In the genomic region with DNA sequence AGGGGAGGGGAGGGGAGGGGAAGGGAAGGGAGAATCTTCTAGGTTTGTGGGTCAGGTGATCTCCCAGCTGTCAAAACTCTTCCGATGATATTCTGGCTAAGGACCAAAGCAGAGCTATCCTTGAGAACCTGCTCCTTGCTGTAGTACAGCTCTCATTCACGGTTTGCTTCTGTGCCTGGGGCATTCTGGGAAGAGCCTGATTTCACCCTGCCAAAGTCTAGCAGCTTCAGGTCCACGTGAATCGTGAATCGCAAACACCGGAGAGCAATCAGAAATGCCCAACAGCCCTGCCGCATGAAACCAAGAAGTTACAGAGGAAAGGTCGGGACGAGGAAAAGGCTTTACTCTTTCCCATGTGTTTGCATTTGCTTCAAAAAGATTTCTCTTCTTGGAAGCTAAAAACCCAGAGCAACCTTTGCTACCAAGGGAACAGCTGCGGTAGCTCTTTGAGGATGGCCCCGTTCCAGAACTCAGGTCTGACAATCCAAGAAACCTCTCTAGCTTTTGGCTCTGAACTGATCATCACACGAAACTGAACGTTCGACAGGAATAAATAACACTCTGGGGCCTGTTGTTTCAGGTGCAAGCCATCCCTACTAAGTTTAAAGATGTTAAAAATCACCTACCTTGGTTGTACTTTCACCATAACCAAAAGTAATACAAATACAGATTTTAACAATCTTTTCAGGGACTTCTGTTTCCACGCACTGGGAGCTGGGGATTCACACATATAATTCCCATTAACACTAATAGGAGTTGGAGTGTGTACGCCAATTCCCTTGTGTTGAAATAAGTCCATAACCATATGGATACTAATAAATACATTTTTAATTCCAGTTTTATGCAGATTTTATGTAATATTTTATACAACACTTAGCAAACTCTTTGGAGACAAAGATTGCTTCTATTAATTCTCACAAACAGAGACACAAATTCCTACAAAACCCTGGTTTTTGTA, we compare ENCODE assay signal across 10 mouse cellular contexts.
DNase-seq lines count a peak whose midpoint lies in the region; ATAC-seq and TF ChIP-seq lines count a peak whose summit lies in the region.
"Had no signal": no experiment of that assay in that cellular context is flagged by ENCODE, and none has a peak within 500 bp of the region (broad histone marks: within the 10 kb centered on the region; RNA-seq: fewer than 3 reads in every experiment).

No protein-coding gene starts in this region.

- no peak overlapping the region for H3K27ac ChIP-seq in heart, embryonic 10.5 days
- H3K27ac ChIP-seq in liver, adult 2 months (replicated peaks; ENCODE audit: insufficient read depth, low read depth, low read length) = no peak overlapping the region

- WGBS in heart, embryonic 10.5 days = 78% methylated on average over 16 of the region's 16 CpGs
- WGBS in liver, adult 2 months = 56% methylated on average over 16 of the region's 16 CpGs

- no peak overlapping the region for H3K4me3 ChIP-seq in heart, embryonic 10.5 days
- H3K4me3 ChIP-seq in liver, adult 2 months (ENCODE audit: insufficient read depth, low read depth, low read length) = no peak overlapping the region

- ATAC-seq in inflammation-experienced regulatory T-cells, adult 6 months = no peak
- ATAC-seq in megakaryocyte progenitor cell, adult 5-6 weeks (replicated peaks; ENCODE audit: poor library complexity) = no peak
- ATAC-seq: CD4-positive, CD25-positive, alpha-beta regulatory T cell, adult 4 months had no signal

- no peaks in the 10 kb centered on the region for H3K27me3 ChIP-seq in heart, embryonic 10.5 days (ENCODE audit: insufficient read depth, poor library complexity, severe bottlenecking)
- H3K27me3 ChIP-seq in liver, adult 2 months (ENCODE audit: control insufficient read depth, insufficient read depth, low read length) = no peaks in the 10 kb centered on the region

- no peaks in the 10 kb centered on the region for H3K36me3 ChIP-seq in heart, embryonic 10.5 days
- no peaks in the 10 kb centered on the region for H3K36me3 ChIP-seq in liver, adult 2 months (ENCODE audit: control insufficient read depth, insufficient read depth, low read length)

- no peak for TF ChIP-seq CTCF in liver, adult 2 months (IDR thresholded peaks at IDR 0.05; ENCODE audit: low read depth, low read length)

- H3K9ac ChIP-seq in liver, adult 2 months (ENCODE audit: low read depth, low read length) = no peak overlapping the region

- no peaks in the 10 kb centered on the region for H3K9me3 ChIP-seq in heart, embryonic 10.5 days

- no peak for TF ChIP-seq POLR2A in liver, adult 2 months (IDR thresholded peaks at IDR 0.05; ENCODE audit: extremely low read depth, insufficient read depth, low read length)

- peak; percentile 6 for DNase-seq in heart, postnatal 4 days
- DNase-seq in heart, embryonic 10.5 days (ENCODE audit: low spot score) = no peak
- DNase-seq in liver, adult 2 months (ENCODE audit: extremely low read depth, low read depth, low spot score) = peak; percentile 39
- DNase-seq in liver = no peak
- peak; percentile 76 for DNase-seq in brain, adult 2 months (ENCODE audit: low read depth, low spot score)
- DNase-seq in cerebellum, adult 9-11 months = peak; percentile 46
- DNase-seq: gastrocnemius, postnatal 14 days had no signal

- no peaks in the 10 kb centered on the region for H3K79me2 ChIP-seq in liver, adult 2 months (ENCODE audit: control insufficient read depth, insufficient read depth, low read length)

- no peaks in the 10 kb centered on the region for H3K4me1 ChIP-seq in heart, embryonic 10.5 days
- H3K4me1 ChIP-seq in liver, adult 2 months (ENCODE audit: control insufficient read depth, insufficient read depth, low read length) = no peaks in the 10 kb centered on the region

Comparison
In these comparisons a context has a peak if more than half of its experiments do, and no peak if none do; other contexts are left out.
1. DNase-seq: peak in heart, postnatal 4 days (single experiment), liver, adult 2 months (single experiment), brain, adult 2 months (single experiment) and cerebellum, adult 9-11 months (single experiment); none in heart, embryonic 10.5 days (single experiment) and liver (single experiment).